Mouse (Mus musculus): ENCODE data around the gene Msantd2. TPM values are rescaled to one million over a fixed set of nuclear protein-coding genes. Genes with fewer than 3 reads are reported as not detected.
A peak's percentile ranks its signal among the peaks of the same experiment; 100 is the strongest.

The Msantd2 gene
- polyA plus RNA-seq, 1 experiment from 2014 or later = 26.9 TPM

DNA sequence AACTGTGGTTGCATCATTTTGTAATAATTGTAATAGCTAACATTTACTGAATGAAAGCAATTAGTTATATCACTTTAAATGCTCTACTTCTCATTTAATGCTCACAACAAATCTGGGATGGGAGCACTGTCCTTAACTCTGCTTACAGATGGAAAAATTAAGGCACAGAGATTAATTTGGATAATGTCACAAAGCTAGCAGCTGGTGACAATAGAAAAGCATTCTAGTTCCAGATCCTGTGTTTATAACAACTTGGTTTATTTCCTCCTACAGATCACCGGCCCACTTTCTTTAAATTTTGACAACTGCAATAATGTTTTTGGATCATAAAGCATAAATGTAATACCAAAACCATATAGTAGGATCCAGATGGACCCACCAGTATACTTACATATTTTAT, 16.9 kb downstream of the Msantd2 start:
- Histone ChIP-seq H3K9ac (no peak overlapping the region), H3K4me1 (0 out of 2 replicates have a peak, but pooled peaks cover 4% of the 10 kb centered on the region), H3K4me2 (no peak overlapping the region), H3K27me3 (no peaks in the 10 kb centered on the region), H3K36me3 (no peaks in the 10 kb centered on the region), H3K9me3 (no peaks in the 10 kb centered on the region), H3K27ac (no peak overlapping the region), H3K4me3 (no peak overlapping the region)
- no peak for ATAC-seq (ENCODE audit: borderline replicate concordance, extremely low read depth, low FRiP score, low TSS enrichment)
- WGBS = 60% methylated on average over 1 of the region's 1 CpGs

DNA sequence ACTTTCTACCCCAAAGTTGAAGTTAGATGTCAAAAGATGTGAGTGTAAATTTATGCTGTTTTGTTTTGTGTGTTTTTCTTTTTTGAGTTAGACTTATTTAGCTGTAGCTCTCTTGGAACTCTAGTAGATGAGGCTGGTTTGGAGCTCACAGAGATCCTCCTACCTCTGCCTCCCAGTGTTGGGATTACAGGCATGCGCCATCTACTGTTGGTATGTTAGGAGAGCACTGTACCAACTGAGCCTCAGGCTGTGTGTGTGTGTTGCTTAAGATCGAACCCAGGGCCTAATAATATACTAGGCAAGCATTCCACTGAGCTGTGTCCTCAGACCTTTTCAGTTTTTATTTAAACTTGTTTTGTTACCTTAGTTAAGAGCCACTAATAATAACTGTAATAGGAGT, 23.0 kb downstream of the Msantd2 start:
- 91% methylated on average over 2 of the region's 2 CpGs for WGBS
- Histone ChIP-seq H3K27ac (no peak overlapping the region), H3K9me3 (no peaks in the 10 kb centered on the region), H3K4me2 (no peak overlapping the region), H3K27me3 (no peaks in the 10 kb centered on the region), H3K36me3 (no peaks in the 10 kb centered on the region), H3K4me1 (peaks cover 15% of the 10 kb centered on the region), H3K4me3 (no peak overlapping the region), H3K9ac (no peak overlapping the region)
- ATAC-seq (ENCODE audit: borderline replicate concordance, extremely low read depth, low FRiP score, low TSS enrichment) = no peak

DNA sequence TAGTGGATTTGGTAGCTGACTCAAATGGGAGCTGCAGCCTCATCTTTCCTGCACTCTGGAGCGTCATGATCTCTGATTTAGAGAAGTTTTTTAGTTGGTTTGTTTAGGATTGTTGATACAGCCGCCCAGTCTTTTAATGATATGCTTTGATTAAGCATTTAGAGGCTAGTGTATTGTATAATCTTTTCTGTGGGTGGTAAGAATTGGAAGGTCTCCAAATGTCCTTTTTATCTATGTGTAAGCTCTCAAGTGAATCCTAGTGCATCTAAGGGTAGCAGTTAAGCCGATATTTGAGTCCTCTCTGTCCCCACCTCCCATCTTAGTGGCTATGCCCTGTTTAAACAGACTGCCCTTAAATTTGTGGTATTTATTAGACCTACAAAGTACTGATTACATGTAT, 25.3 kb downstream of the Msantd2 start:
- no peak overlapping the region for H3K4me3 ChIP-seq
- 45% methylated on average over 3 of the region's 3 CpGs for WGBS
- ATAC-seq (ENCODE audit: borderline replicate concordance, extremely low read depth, low FRiP score, low TSS enrichment) = no peak
- peaks cover 15% of the 10 kb centered on the region for H3K4me1 ChIP-seq
- no peaks in the 10 kb centered on the region for H3K27me3 ChIP-seq
- H3K4me2 ChIP-seq = no peak overlapping the region
- no peaks in the 10 kb centered on the region for H3K9me3 ChIP-seq
- H3K36me3 ChIP-seq = peaks cover 7% of the 10 kb centered on the region; the same call in 1 of the 2 replicates
- H3K27ac ChIP-seq = no peak overlapping the region
- no peak overlapping the region for H3K9ac ChIP-seq

DNA sequence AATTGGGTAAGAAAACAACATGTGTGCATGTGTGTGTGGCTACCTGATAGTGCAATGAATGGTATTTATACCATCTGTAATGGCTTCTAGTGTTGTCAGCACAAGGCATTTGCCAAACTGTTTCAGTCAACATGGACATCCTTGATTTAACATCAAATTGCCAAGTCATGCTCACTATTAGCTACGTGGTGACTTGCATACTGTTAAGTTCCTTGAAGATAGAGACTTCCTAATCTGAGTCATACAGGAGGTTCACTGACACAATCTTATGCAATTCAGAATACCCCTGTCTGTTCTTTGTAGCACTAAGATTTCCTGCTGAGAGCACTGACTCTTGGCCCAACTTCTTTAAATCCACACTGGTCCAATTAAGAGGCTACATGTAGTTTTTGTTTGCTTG, 28.3 kb downstream of the Msantd2 start:
- Histone ChIP-seq H3K4me2 (no peak overlapping the region), H3K9me3 (no peaks in the 10 kb centered on the region), H3K36me3 (peaks cover 17% of the 10 kb centered on the region), H3K4me3 (no peak overlapping the region), H3K9ac (no peak overlapping the region), H3K27me3 (no peaks in the 10 kb centered on the region), H3K4me1 (peaks cover 15% of the 10 kb centered on the region), H3K27ac (no peak overlapping the region)
- 73% methylated on average over 1 of the region's 1 CpGs for WGBS
- ATAC-seq (ENCODE audit: borderline replicate concordance, extremely low read depth, low FRiP score, low TSS enrichment) = no peak

DNA sequence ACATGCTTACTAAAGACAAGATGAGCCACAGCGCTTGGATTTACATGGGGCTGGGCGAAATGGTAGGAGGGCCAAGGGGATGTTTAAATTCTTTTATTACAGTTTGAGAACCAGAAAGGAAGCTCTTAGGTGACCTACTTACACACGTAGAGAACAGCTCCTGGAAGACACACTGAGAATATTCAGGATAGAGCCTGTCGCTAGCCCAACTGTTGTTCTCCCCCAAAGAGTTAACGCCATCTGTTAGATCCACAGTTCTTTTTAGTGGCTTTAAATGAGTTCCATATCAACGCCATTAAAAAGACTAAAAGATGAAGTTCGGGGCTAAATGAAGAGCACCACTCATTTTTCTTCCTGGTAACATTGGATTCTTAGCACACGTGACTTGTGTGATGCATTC, 29.9 kb downstream of the Msantd2 start:
- Histone ChIP-seq H3K27ac (no peak overlapping the region), H3K36me3 (peaks cover 28% of the 10 kb centered on the region), H3K9ac (no peak overlapping the region), H3K4me2 (no peak overlapping the region), H3K9me3 (no peaks in the 10 kb centered on the region), H3K27me3 (no peaks in the 10 kb centered on the region), H3K4me1 (peaks cover 13% of the 10 kb centered on the region), H3K4me3 (no peak overlapping the region)
- WGBS = 89% methylated on average over 8 of the region's 8 CpGs
- no peak for ATAC-seq (ENCODE audit: borderline replicate concordance, extremely low read depth, low FRiP score, low TSS enrichment)

DNA sequence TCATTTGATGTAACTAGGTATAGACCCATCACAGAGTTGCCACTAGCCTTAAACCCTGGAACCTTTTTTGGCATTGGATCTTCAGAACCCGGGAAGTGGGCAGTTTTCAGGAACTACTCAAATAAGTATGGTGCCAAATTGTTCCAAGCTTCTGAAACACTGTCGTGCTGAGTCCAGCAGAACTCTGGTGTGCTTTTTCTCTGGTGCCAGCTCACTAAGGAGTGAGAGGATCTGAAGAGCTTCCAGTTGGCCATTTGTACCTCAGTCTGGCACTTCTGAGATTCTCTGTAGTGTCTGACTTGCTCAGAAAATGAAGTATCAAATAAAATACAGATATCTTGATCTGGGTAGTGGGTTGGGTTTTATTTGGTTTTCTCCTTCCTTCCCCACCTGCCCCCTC, 30.9 kb downstream of the Msantd2 start:
- Histone ChIP-seq H3K27ac (no peak overlapping the region), H3K36me3 (peaks cover 35% of the 10 kb centered on the region), H3K4me3 (no peak overlapping the region), H3K4me1 (0 out of 2 replicates have a peak, but pooled peaks cover 6% of the 10 kb centered on the region), H3K4me2 (no peak overlapping the region), H3K9ac (no peak overlapping the region), H3K9me3 (no peaks in the 10 kb centered on the region), H3K27me3 (no peaks in the 10 kb centered on the region)
- no peak for ATAC-seq (ENCODE audit: borderline replicate concordance, extremely low read depth, low FRiP score, low TSS enrichment)
- 85% methylated on average over 2 of the region's 2 CpGs for WGBS

DNA sequence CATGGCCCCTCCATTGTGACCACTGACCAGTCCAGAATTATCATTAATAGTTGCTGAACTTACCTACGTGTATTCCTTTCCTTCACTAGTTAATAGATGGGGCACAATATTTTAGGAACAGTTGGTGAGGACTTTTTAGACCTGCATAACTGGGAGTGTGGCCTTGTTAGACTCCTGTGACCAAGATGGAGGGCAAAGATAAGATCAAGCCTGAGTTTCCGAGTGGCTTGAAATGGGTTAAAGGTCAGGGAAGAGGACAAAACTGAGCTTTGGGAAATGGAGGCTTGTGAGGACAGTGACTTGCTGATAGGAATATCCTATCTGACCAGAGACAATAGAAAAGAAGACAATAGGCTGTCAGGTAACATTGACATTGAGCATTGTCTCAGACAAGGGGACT, 36.3 kb downstream of the Msantd2 start:
- H3K4me2 ChIP-seq = no peak overlapping the region
- H3K4me1 ChIP-seq = peaks cover 30% of the 10 kb centered on the region
- H3K27me3 ChIP-seq = peaks cover 27% of the 10 kb centered on the region
- 87% methylated on average over 2 of the region's 2 CpGs for WGBS
- no peak overlapping the region for H3K9ac ChIP-seq
- H3K4me3 ChIP-seq = no peak overlapping the region
- no peak overlapping the region for H3K27ac ChIP-seq
- peaks cover 26% of the 10 kb centered on the region for H3K36me3 ChIP-seq
- H3K9me3 ChIP-seq = no peaks in the 10 kb centered on the region
- ATAC-seq (ENCODE audit: borderline replicate concordance, extremely low read depth, low FRiP score, low TSS enrichment) = no peak

DNA sequence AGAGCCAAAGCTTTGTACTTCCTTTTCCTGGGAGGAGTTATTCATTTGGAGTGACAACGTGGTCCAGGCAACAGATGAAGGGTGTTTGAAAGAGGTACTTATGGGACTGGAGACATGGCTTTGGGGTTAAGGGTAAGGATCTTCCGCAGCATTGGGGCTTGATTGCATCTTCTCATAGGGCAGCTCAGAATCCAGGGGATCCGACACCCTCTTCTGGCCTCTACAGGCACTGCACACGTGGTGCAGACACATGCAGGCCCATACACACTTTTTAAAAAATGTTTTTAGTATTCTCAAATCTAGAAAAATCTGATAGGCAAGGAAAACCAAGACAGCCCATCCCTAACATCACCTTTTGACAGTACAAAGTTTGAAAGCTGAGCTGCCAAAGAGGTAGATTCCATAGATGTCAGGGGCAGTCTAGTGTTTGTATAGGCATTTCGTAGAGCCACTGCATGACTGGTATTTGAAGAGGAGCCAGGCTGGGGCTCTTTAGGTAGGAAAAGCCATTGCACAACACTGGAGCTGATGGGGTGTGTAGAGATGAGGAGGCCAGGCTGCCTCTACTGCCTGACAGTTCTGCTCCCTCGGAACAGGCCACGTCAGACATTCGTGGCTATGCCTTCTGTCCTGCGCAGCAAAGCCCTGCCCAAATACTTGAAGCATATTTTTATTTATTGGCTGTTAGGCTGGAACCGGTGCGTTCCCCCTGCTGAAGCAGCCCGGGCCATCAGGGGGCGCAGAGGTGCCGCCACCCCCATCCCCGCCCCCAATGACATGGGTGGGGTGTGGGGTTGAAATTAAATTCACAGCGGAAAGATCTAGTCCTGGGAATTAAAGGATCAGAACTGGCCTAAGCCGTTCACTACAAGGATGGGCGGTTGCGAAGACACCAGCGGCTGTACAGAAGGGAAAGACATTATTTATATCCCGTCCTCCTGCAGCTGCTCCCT, 37.6 kb downstream of the Msantd2 start:
- Histone ChIP-seq H3K27me3 (peaks cover 27% of the 10 kb centered on the region), H3K4me3 (peak overlapping the region; percentile 36), H3K4me2 (peak overlapping the region; percentile 78), H3K36me3 (peaks cover 21% of the 10 kb centered on the region), H3K9ac (peak overlapping the region; percentile 41), H3K9me3 (no peaks in the 10 kb centered on the region), H3K4me1 (peaks cover 40% of the 10 kb centered on the region), H3K27ac (peak overlapping the region; percentile 38; the same call in 1 of the 2 replicates)
- 20% methylated on average over 21 of the region's 21 CpGs for WGBS
- peak; percentile 62 for ATAC-seq (ENCODE audit: borderline replicate concordance, extremely low read depth, low FRiP score, low TSS enrichment)

DNA sequence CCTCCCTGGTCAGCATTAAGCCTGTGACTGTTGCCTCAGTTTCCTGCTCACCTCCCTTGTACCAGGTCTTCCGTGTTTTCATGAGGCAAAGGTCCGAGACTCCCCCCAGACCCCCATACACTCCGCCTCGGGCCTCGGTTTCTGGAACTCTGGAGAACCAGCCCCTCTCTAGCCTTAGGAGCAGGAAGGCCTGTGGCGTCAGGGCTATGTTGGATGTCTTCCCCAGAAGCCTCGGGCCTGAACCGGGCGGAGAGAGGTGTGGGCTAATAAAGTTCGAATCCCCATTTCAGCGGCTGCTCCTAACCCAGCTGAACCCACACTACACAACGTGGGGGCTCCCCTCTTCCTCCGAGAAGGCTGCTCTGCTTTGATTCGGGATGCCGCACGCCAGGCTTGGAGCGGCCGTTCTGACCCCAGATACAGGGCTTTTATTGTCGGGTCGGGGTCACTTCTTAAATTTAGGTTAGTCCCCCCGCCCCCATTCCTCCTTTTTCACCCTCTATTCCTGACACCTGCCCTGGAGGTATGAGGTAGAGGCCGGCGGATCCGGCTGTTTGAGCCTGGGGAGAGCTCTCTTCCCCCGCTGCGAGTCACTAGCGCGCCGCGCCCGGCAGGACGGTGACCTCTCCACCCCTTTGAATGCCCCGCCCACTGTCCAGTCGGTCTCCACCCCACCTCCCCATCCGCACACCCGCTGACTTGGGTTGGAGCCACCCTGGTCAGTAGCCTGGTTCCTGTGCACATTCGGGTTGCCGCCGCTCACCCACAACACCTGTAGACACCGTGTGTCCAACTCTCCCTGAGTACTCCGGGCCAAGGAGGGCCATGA, 38.5 kb downstream of the Msantd2 start, which contains the start of gene Esam:
Esam (plus strand) TSS at position 683 of the 829 bp plus-strand sequence.
- H3K4me1 ChIP-seq = peaks cover 40% of the 10 kb centered on the region
- H3K4me3 ChIP-seq = peak within 1 kb of the TSS; percentile 36
- peak within 1 kb of the TSS; percentile 41 for H3K9ac ChIP-seq
- H3K27ac ChIP-seq = peak within 1 kb of the TSS; percentile 87
- WGBS = 9% methylated on average over 41 of the region's 41 CpGs
- H3K4me2 ChIP-seq = peak within 1 kb of the TSS; percentile 78
- H3K36me3 ChIP-seq = peaks cover 19% of the 10 kb centered on the region
- peak; percentile 25; the same call in 1 of the 2 replicates for ATAC-seq (ENCODE audit: borderline replicate concordance, extremely low read depth, low FRiP score, low TSS enrichment)
- peaks cover 27% of the 10 kb centered on the region for H3K27me3 ChIP-seq
- no peaks in the 10 kb centered on the region for H3K9me3 ChIP-seq

DNA sequence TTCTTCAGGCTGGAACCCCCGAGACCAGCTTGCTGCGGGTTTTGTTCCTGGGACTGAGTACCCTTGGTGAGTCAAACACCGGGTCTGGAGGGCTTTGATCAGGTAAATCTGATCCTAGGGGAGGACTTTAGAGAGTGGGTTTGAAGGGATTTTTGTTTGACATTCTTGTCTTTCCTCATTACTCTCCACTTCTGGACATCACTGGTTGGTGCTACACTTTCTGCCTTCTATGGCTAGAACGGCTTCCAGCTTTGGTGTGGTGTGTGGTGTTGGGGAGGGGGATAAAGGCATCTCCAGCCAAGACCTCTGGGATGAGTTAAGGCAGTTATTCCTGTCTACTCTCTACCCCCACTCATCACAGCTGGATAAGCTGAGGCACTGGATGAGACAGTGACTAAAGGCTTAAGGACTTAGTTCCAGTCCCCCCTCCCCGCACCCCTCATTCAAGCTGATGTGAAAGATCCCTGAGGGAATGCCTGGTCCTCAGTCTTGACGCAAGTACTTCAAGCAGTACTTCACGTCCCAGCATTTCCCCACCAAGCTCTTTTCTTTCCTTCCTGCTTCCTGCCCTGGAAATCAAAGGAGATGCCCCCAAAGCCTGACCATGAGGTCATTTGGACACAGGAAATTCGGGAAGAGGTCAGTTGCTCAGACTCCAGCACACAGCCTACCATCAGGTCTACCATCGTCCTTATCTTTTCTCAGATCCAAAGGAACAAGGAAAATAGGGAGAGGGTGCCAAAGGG, 39.3 kb downstream of the Msantd2 start:
- WGBS = 30% methylated on average over 9 of the region's 9 CpGs
- Histone ChIP-seq H3K4me3 (peak overlapping the region; percentile 36), H3K4me1 (peaks cover 40% of the 10 kb centered on the region), H3K9me3 (no peaks in the 10 kb centered on the region), H3K27me3 (peaks cover 27% of the 10 kb centered on the region), H3K4me2 (peak overlapping the region; percentile 78), H3K27ac (peak overlapping the region; percentile 87), H3K36me3 (peaks cover 12% of the 10 kb centered on the region), H3K9ac (peak overlapping the region; percentile 41)
- no peak for ATAC-seq (ENCODE audit: borderline replicate concordance, extremely low read depth, low FRiP score, low TSS enrichment)
